Mouse (Mus musculus): ENCODE measurements at regions not wholly inside any gene's neighbourhood (a gene's known extent, or its start where the extent isn't known, plus 50 kb on each side); places are given as distances from the start of the nearest gene placed in this dataset.

DNA sequence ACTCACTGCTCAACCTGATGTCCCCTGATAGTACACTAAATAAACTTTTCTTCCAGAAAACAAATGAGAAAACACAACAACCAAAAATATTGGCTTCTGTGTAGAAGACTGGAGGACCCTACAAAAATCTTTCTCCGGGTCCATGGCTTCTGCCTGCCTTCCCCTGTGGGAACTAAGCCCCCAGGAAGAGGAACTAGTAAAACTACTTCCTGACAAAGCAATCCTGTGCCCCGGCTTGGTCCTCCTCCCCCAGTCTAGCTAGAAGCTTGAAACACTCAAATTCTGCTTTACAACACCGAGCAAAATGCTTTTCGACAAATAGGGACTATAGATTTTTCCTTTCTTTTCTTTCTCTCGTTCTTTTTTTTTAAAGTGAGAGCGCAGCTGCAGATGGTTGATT, 51.3 kb upstream of the Mki67 start:
- DNase-seq (ENCODE audit: low read depth, low spot score), result no peak

DNA sequence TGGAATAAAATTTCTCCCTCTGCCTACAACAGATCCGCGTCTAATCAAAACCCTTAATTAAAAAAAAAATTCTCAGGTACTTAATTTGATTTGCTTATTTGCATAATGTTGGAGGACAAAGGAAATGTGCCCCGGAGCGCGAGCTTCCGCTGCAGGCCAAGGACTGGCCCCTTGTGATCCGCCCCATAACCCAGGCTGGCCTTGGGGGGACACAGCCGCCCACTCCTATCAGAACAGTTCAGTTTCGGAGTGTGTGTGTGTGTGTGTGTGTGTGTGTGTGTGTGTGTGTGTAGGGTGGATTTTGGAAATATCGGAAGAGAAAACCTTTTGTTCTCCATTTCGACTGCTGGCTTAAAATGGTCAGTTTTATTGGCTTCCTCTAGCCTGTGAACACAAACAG, 51.9 kb upstream of the Mki67 start:
- DNase-seq (ENCODE audit: low read depth, low spot score), result no peak

DNA sequence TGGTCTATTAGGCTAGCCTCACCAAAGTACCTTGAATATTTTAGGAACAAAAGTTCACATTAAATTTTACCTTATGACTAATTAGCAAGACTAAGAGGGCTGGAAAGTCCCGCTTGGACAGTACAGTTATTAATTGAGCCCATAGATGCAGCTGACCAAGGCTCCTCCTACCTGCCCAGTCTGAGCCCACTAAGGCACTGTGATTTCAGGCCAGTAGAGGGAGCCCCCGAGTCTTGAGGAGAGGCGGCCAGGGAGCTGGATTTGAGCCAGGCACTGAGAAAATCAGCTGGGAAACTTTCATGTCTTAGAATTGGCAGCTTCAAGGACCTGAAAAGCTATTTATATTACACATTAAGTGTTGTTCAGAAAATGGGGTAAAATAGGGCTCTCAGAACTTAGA, 52.4 kb upstream of the Mki67 start:
- peak; percentile 31 for DNase-seq (ENCODE audit: low read depth, low spot score)

DNA sequence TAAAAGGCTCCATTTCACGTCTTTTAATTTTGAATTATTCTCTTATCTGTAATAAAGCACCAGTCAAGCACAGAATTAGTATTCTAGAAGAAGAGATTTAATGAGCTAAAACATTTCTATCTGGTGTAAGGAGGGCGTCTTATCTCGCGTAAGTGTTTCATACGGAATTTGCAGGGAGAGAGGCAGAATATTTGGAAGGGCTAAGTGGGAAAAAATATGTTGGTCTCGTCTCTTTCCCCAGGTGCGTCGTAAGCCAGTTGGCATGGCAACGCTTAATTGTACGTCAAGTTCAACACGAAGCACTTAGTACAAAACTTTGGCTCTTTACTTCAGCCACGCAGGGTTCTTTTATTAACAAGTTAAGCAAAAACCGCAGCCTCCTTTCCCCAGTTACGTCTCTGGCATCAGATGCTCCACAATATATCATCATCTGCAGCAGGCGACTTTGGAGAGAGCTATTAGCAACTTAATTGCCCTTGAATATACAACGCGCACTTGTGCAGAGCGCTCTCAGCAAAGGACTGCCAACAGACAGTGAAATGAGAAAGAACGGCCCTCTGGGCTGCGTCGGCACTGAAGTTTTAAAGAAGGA, 53.0 kb upstream of the Mki67 start:
- DNase-seq (ENCODE audit: low read depth, low spot score), result no peak

DNA sequence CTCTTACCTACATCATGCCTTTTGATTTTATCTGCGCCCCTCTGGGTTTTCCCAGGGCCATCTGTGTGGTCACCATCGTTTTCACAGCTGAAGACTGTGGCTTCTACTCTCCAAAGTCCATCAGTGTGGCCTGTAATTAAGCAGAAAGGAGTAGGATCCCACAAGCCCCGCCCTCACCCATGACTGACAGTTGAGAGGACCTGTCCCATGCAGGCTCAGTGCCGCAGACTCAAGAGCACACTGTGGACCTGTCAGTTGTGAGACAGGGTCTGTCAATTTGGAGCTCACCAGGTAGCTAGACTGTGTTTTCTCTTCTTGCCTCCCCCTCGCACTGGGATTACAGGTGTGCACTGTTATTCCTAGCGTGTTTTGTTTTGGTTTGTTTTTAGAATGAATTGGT, 53.9 kb upstream of the Mki67 start:
- no peak for DNase-seq (ENCODE audit: low read depth, low spot score)

DNA sequence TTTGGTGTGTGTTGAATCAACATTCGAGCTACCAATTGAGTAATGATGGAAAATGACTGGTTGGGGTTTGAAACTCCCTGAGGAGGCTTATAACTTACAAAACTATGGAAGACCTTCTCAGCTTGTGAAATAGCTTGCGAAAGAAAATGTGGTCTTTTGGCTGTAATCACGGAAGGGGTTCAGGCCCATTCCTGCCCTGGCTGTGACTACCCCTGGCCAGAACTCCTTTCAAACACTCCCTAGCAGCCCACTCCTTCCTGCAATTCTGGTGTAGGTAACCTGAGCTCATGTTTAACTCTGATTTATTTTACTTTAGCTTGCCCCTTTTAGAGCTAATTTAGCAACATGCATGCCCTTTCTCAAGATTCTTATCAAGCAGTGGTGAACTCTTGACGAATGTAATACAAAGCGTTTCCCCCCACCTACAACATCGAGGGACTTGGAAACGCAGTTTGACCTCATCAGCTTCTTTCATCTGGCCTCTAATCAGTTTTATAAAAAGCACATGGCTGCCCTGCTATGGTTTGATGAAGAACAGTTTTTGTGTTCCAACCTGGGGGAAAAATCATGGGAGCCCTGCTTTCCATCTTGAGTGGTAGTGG, 59.8 kb upstream of the Mki67 start:
- no peak for DNase-seq (ENCODE audit: low read depth, low spot score)

DNA sequence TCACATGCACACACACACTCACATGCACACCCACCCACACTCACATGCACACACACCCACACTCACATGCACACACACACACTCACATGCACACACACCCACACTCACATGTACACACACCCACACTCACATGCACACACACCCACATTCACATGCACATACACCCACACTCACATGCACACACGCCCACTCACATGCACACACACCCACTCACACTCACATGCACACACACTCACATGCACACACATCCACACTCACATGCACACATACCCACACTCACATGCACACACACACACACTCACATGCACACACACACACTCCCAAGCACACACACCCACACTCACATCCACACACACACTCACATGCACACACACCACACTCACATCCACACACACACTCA, 74.0 kb upstream of the Mki67 start:
- DNase-seq (ENCODE audit: low read depth, low spot score), result no peak

DNA sequence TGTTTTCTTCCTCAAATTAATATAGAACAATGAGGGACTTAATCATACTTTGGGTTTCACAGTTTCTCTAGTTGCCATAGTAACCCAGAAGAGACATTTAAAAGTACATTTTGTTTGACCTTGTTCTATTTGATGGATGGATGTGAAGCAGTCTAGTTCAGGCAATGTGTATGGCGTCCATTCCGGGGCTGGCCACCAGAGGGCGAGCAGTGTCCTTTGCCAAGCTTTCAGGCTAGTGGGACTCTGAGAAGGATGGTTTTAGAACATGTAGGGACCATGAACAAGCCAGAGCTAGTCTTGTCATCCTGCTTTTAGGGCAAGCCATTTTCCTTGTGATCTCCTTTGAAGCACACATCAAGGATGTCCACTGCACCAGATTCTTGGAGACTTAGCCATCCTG, 74.8 kb upstream of the Mki67 start:
- peak; percentile 10 for DNase-seq (ENCODE audit: low read depth, low spot score)

DNA sequence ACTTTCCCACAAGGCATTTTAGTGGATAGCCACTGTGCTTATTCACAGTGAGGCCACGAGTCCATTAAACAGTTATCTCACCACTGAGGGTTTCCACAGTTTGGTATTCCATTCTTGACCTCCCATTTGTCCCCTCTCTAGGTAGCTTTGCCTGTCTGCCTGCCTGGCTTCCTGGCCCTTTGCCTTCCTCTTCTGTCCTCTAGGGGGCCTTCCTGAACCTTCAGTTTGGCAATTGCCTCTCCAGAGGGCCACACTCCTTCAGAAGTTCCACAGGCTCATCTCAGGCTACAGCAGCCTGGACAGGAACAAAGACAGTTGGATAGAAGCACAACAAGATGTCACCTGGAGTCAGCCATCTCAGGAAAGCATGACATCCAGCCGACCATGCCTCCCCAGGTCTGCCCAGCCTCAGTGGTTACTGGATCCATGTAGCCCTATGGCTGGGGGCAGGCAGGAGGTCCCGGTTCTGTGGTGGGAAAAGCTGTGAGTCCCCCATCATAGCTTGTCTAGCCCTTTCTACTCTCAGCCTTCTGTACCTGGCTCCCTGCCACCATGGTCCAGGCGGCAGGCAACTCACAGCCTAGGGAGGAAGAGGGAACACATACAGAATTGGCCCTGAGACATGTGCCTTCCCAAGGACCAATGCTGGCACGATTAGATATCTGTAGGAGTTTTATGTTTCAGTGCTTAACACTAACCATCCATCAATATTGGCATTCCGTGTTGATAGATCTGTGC, 76.0 kb upstream of the Mki67 start:
- DNase-seq (ENCODE audit: low read depth, low spot score), result no peak

DNA sequence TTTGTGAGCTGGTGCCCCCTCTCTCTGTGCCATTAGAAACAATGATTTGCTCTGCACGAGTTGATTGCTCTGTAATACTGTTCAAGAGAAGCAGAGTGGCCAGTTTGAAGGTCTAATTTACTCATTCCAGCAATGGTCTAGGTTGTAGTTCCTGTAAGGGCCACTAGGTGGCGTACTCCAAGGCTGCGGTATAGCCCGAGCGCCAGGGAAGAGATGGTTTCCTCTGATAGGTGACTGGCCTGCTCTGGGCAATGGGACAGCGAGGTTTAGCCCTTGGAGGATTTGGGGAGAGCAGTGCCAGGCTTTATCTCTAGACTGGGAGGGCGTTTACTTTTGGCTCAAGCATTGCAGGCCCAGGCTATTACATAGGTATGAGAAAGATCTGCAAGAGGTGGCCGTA, 76.8 kb upstream of the Mki67 start:
- DNase-seq (ENCODE audit: low read depth, low spot score), result no peak

DNA sequence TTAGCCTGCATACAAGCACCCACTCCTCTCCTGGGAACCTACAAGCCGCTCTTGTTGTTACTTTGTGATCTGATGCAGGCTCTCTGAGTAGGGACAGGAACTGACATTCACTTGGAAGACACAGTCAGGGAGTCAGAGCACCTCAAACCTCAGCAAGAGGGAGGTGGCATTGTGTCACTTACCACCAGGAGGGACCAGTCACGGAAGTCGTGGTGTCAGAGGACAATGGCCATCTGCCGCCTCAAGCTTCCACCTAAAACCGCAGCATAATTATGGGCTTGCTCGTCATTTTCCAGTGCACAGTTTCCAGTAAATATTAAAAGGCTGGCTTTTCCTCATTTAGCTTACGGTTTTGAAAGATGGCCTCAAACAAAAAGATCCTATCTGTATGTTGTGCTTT, 78.1 kb upstream of the Mki67 start:
- no peak for DNase-seq (ENCODE audit: low read depth, low spot score)

DNA sequence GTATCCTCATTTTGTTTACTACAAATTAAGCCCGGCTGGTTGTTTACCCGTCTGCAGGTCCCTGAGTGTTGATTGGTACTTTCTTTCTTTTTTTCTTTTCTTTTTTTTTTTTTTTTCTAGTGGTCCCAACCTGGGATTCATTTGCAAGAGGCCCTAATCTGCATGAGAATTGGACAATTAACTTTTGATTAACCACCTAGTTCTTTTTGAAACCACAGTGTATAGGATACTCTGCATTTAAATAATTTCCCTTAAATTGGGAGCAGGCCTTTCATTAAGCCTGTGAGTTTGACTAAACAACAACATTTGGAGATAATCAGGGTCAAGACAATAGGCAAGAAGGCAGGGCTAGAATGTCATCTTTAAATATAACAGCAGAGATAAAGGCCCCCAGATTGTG, 78.5 kb upstream of the Mki67 start:
- DNase-seq (ENCODE audit: low read depth, low spot score), result no peak

DNA sequence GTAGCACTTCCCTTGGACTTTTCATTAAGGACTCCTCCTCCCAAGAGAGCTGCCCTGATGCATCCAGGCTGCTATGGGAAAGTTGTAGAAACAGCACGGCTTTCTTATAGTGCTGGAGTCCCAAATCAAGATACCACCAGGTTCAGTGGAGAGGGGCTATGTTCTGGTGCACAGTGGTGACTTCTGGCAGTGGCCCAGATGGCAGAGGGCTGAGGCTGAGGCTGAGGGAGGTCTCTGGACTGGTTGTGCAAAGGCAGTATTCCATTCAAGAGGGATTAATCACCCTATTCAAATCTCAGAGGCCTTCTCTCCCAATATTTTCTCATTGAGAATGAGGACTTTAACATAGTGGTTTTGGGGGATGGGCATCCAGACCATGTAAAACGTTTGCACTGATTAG, 82.3 kb upstream of the Mki67 start:
- DNase-seq (ENCODE audit: low read depth, low spot score), result no peak

DNA sequence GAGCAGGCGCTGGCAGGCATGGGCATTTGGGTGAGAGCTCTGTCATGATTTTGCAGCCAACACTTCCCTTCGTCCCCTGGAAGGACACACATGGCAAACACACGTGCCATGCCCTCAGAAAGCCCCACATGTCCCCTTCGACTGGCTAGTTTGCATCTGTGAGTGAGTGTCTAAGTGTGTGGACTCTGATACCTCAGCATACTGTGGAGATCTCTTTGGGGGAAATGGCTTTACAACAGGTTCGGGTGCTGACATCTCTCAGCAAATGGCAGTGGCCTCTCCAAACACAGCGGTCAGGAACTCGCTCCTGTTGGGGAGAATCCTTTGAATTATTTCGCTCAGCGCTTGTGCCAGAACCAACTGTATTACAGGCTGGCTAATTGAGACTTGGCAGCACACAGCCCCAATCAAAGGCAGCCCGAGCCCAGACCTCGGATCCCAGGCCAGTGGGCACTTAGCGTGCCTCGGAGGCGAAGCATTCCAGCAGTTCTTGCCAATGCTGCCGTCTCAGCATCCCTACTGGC, 86.5 kb upstream of the Mki67 start:
- no peak for DNase-seq (ENCODE audit: low read depth, low spot score)

DNA sequence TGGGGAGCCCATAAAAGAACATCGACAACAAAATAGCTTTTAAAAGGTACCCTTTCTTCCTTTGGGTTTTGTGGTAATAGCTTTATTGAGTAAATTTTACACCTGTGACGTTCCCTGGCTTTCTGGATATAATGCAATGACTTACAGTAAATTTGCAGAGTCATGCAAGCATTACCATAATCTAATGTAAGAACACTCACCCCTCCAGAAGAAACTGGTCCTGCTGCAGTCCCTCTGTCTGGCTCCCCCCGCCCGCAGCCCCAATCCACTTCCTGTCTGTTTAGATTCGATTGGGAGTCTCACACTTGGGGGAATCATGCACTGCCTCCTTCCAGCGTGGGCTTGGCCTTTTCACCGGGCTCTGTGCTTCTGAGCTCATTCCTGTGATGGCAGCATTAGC, 88.6 kb upstream of the Mki67 start:
- DNase-seq (ENCODE audit: low read depth, low spot score), result no peak

DNA sequence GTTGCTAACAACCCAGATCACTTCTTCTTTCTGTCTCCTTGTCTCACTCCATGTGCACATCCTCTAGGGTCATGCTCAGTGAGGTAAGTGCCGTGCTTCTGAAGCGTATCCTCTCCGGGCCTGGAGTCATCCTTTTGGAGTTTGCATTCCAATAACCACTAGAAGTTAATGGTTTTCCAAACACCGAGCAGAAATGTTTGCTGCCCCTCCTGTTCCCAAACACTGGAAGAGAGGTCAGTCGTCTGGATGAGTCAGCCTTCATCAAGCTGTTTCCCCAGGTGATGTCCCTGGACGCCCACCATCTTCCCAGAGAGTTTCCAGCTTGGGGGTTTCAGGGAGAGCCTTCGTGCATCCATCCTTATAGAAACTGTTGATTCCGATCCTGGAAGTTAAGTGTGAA, 90.0 kb upstream of the Mki67 start:
- no peak for DNase-seq (ENCODE audit: low read depth, low spot score)

DNA sequence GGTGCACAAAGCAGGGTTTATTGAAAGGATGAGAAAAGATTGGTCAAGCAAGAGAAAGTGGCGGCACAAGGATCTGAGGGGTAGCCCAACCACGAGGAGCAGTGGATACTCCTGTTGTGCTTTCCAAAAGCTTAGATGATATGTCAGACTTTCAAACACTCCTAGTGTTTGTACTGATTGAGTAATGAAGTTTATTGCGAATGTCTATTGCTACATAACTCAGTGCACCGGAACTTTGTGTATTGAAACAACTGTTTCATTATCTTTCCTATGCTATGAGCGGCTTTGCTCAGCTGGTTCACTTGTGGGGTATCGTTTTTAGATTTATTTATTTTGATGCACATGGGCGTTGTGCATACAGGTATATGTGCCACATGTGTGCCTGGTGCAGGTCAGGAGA, 90.5 kb upstream of the Mki67 start:
- DNase-seq (ENCODE audit: low read depth, low spot score), result no peak

DNA sequence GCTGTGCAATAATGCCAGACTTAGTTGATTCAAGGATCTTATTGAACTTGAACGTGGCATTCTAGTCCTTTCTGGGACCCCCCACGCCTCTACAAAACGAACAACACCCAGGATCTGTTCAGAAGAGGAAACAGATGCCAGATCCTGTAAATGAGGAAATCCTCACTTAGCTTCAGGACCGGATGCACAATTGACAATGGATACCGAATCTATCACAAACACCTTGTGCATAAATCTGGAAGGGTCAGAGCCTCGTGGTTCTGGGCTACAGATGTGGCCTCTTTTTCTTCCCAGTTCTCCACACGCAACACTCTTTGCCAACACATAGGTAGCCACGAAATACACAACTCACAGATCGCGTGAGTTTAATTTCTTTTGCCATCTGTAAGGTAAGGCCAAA, 93.0 kb upstream of the Mki67 start:
- DNase-seq (ENCODE audit: low read depth, low spot score), result no peak

DNA sequence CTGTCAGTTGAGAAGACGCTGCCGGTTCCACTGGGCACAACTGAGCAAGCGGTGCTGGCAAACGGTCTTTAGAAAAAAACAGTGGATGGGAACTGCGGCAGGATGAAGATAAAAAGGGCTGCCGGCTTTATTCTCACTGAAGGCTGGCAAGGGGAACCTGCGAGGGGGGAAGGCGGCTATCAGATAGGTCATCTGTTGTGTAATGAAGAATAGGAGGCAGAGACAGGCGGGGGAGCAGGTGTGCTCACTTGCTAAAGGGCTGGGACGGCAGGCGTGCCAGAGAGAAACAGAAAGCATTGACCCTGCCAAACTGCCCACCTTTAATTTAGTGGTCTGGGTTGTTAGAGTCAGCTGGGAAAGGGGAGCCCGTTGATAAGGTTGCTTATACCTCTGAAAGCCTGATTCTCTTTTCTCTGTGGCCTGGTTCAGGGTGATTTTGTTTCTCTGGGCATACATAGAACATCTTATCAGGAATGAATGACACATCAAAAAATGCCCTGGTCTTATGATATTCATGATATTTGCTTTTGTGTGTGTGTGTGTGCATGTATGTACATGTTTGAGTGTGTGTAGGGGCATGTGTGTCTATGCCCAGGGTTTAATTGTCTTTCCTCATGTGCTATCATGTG, 93.7 kb upstream of the Mki67 start:
- no peak for DNase-seq (ENCODE audit: low read depth, low spot score)

DNA sequence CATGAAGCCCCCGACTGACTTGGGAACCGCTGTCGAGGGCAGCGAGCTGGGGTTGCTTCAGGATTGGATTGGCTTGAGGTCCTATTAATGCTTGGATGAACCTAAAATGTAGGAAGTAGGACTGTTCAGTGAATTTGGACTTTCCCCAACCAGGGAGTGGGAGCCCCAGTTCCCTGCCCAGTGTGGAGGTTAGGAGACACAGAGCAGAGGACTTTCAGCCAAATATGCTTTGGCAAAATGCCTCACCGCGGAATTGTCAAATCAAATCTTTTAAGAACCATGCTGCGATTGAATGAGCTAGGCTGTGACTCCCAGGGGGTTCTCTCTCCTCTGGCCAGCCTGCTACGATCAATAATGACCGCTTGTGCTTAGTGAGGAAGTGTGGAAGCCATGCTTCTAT, 94.8 kb upstream of the Mki67 start:
- no peak for DNase-seq (ENCODE audit: low read depth, low spot score)

DNA sequence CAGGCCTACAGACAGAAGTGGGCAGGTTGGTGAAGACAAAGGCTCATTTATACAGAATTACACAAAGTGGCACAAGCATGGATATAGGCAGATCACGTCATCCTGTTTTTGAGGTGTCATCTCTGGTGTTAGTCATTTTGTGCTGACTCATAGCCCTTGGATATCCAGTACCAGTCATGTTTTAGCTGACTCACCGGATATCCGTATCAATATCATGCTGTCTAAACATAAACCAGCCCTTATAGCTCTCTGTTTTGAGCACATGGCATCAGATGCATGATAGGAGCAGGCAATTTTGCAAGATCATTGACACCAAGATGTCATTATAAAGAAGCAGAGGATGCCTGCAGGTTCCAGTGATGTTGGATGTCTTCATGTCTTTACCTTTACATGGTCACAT, 97.5 kb upstream of the Mki67 start:
- no peak for DNase-seq (ENCODE audit: low read depth, low spot score)

DNA sequence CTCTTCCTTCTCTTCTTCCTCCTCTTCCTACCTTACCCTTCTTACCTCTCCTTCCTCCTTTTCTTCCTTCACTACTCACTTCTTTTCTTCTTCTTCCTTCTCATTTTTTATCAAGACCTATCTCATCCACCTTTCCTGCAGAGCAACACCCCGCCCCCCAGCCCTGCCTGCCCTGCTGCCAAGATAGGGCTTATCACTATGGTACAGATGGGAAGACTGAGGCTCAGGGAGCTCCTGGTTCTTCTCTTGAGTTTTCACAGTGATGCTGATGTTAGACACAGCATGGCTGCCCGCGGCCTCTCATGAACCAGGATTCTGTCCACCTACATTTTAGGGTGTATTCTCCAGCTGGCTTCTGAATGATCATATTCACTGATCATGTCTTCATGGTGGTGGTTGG, 100.0 kb upstream of the Mki67 start:
- no peak for DNase-seq (ENCODE audit: low read depth, low spot score)

DNA sequence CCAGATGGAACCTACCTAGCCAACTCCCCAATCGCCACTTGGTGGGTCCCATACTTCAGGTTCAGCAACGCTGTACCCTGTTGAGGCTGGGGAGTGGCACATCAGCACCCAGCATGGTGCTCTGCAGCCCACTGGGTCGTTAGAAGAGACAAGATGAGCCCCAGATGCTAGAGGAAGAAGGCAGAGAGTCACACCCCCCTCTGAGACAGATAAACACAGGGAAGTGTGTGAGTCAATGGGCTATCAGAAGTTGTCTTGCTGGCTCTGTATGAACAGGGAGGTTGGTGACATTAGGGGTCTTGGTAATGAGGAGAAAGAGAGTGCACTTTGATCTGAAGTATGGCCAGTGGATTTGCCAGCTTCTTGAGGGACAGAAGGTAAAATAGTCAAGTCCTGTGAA, 101.7 kb upstream of the Mki67 start:
- DNase-seq (ENCODE audit: low read depth, low spot score), result no peak

Data from telencephalon, adult 2 months (tissue).